Mouse (Mus musculus) stomach, postnatal 0 days (tissue): Measurements from ENCODE around the gene Abat.

ENCODE experiments used
- CTCF ChIP-seq: IDR thresholded peaks from 2 replicates; pipeline ENCODE4 v1.5.1; 2016; ENCODE audit warnings: antibody characterized with exemption, low read depth, mild to moderate bottlenecking, moderate library complexity
- EP300 ChIP-seq: optimal IDR thresholded peaks from 2 replicates; pipeline ENCODE3; 2016; ENCODE audit warnings: antibody characterized with exemption

GRCm38 (mm10) chr16:8656256-8656655, 143.0 kb downstream of the Abat start:
- TF ChIP-seq CTCF (no peak), EP300 (no peak)
